Mouse (Mus musculus): ENCODE results near the gene Adora3. TPM values are rescaled to one million over a fixed set of nuclear protein-coding genes. Genes with fewer than 3 reads are reported as not detected.

The Adora3 gene
- polyA plus RNA-seq, 1 experiment: 0.45 TPM

DNA sequence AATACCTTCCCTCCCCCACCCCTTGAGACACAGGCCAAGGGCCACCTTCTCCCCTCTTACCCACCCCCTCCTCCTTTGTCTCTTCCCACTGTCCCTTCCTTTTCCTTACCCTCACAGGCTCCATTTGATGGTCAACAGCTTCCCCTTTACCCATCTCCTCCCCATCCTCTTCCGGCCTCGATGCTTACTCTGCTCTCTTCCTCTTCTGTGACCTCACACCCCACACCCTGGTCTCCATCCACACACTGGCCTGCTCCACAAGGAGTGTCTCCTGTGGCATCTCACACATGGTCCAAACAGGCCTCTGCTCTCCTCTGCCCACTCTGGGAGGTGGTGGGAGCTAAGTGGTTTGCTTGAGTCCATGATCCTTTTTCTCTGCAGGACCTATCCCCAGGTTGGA lies 7.3 kb downstream of the Adora3 start:
- H3K9me3 ChIP-seq (replicated peaks; ENCODE audit: control insufficient read depth, insufficient read depth, low read length, poor library complexity, severe bottlenecking): no peaks in the 10 kb centered on the region
- H3K4me1 ChIP-seq (ENCODE audit: control insufficient read depth, insufficient read depth, low read length): no peaks in the 10 kb centered on the region
- TF ChIP-seq POLR2A (IDR thresholded peaks at IDR 0.05; ENCODE audit: insufficient read depth, low read length) (no peak), EP300 (IDR thresholded peaks at IDR 0.05; ENCODE audit: insufficient read depth, low read depth, low read length) (no peak), CTCF (IDR thresholded peaks at IDR 0.05; ENCODE audit: low read depth, low read length) (no peak)
- H3K27ac ChIP-seq (ENCODE audit: insufficient read depth, low read length): no peak overlapping the region
- no peak overlapping the region for H3K4me3 ChIP-seq (ENCODE audit: low read depth, low read length)
- no peaks in the 10 kb centered on the region for H3K36me3 ChIP-seq (ENCODE audit: control insufficient read depth, insufficient read depth, low read length, poor library complexity, severe bottlenecking)
- no peaks in the 10 kb centered on the region; the same call in 1 of the 2 replicates for H3K27me3 ChIP-seq (ENCODE audit: control insufficient read depth, insufficient read depth, low read length, poor library complexity, severe bottlenecking)
- no peak overlapping the region for H3K9ac ChIP-seq (ENCODE audit: low read depth, poor library complexity, severe bottlenecking)

DNA sequence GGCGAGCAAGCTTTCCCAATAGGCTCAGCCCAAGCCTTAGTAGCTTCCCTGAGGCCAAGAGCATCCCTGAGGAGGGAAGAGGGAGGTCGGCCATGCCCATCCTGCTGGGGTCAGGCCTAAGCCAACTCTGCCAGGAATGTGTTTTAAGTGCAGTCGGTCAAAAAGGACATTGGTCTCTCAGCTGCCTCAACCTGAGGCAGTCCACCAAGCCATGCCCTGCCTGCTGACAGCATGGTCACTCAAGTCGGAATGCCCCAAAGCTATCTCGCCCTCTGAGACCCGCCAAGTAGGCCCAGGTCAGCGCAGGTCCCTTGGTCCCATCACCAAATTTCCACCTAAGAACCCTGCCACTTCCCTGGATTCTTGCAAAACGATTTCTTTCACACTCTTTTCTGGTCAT lies 8.1 kb downstream of the Adora3 start:
- no peak overlapping the region for H3K4me3 ChIP-seq (ENCODE audit: low read depth, low read length)
- H3K27ac ChIP-seq (ENCODE audit: insufficient read depth, low read length): no peak overlapping the region
- no peaks in the 10 kb centered on the region for H3K36me3 ChIP-seq (ENCODE audit: control insufficient read depth, insufficient read depth, low read length, poor library complexity, severe bottlenecking)
- no peak for TF ChIP-seq CTCF (IDR thresholded peaks at IDR 0.05; ENCODE audit: low read depth, low read length)
- no peak for TF ChIP-seq POLR2A (IDR thresholded peaks at IDR 0.05; ENCODE audit: insufficient read depth, low read length)
- TF ChIP-seq EP300 (IDR thresholded peaks at IDR 0.05; ENCODE audit: insufficient read depth, low read depth, low read length): no peak
- H3K9me3 ChIP-seq (replicated peaks; ENCODE audit: control insufficient read depth, insufficient read depth, low read length, poor library complexity, severe bottlenecking): no peaks in the 10 kb centered on the region
- no peak overlapping the region for H3K9ac ChIP-seq (ENCODE audit: low read depth, poor library complexity, severe bottlenecking)
- no peaks in the 10 kb centered on the region; the same call in 1 of the 2 replicates for H3K27me3 ChIP-seq (ENCODE audit: control insufficient read depth, insufficient read depth, low read length, poor library complexity, severe bottlenecking)
- no peaks in the 10 kb centered on the region for H3K4me1 ChIP-seq (ENCODE audit: control insufficient read depth, insufficient read depth, low read length)

DNA sequence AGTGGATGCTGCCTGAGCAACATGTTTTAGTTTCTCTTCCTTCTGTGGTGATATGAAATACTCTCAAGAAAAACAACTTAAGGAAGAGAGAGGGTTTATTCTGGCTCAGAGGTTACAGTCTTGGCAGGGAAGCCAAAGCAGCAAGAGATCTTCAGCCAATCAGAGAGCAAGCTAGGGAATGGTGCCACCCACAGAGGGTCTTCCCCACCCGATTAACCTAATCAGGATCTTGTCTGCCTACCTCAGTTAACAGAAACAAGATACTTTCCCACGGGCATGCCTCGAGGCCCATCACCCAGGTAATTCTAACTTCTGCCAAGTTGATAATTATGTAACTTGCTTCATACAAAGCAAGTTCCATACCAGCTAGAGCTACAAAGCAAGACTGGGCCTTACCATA lies 9.8 kb downstream of the Adora3 start:
- TF ChIP-seq POLR2A (IDR thresholded peaks at IDR 0.05; ENCODE audit: insufficient read depth, low read length): no peak
- no peak for TF ChIP-seq CTCF (IDR thresholded peaks at IDR 0.05; ENCODE audit: low read depth, low read length)
- no peak for TF ChIP-seq EP300 (IDR thresholded peaks at IDR 0.05; ENCODE audit: insufficient read depth, low read depth, low read length)
- Histone ChIP-seq H3K9ac (ENCODE audit: low read depth, poor library complexity, severe bottlenecking) (no peak overlapping the region), H3K36me3 (ENCODE audit: control insufficient read depth, insufficient read depth, low read length, poor library complexity, severe bottlenecking) (no peaks in the 10 kb centered on the region), H3K9me3 (replicated peaks; ENCODE audit: control insufficient read depth, insufficient read depth, low read length, poor library complexity, severe bottlenecking) (no peaks in the 10 kb centered on the region), H3K27ac (ENCODE audit: insufficient read depth, low read length) (no peak overlapping the region), H3K4me1 (ENCODE audit: control insufficient read depth, insufficient read depth, low read length) (no peaks in the 10 kb centered on the region), H3K4me3 (ENCODE audit: low read depth, low read length) (no peak overlapping the region), H3K27me3 (ENCODE audit: control insufficient read depth, insufficient read depth, low read length, poor library complexity, severe bottlenecking) (no peaks in the 10 kb centered on the region; the same call in 1 of the 2 replicates)

DNA sequence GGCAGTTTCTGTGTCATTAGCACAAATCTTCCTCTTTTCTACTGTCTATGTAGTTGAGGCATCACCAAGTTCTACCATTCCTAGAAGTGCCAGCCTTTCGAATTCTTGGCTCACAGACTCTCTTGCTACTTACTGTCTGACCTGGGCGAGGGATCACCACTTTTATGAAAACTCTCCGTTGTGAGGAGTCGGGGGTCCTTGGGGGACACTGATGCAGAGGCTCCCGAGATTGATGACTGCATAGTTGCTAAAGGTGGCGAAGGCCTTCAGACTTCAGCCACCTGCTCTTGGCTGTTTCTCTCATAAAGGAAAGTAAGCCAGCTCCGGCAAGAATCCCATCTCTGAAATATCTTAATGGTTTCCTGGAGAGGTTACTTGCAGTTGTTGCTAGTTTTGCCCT lies 11.4 kb downstream of the Adora3 start:
- no peak overlapping the region for H3K9ac ChIP-seq (ENCODE audit: low read depth, poor library complexity, severe bottlenecking)
- no peak overlapping the region for H3K27ac ChIP-seq (ENCODE audit: insufficient read depth, low read length)
- H3K4me1 ChIP-seq (ENCODE audit: control insufficient read depth, insufficient read depth, low read length): no peaks in the 10 kb centered on the region
- TF ChIP-seq POLR2A (IDR thresholded peaks at IDR 0.05; ENCODE audit: insufficient read depth, low read length): no peak
- TF ChIP-seq EP300 (IDR thresholded peaks at IDR 0.05; ENCODE audit: insufficient read depth, low read depth, low read length): no peak
- TF ChIP-seq CTCF (IDR thresholded peaks at IDR 0.05; ENCODE audit: low read depth, low read length): no peak
- H3K9me3 ChIP-seq (replicated peaks; ENCODE audit: control insufficient read depth, insufficient read depth, low read length, poor library complexity, severe bottlenecking): no peaks in the 10 kb centered on the region
- H3K27me3 ChIP-seq (ENCODE audit: control insufficient read depth, insufficient read depth, low read length, poor library complexity, severe bottlenecking): no peaks in the 10 kb centered on the region; the same call in 1 of the 2 replicates
- no peaks in the 10 kb centered on the region for H3K36me3 ChIP-seq (ENCODE audit: control insufficient read depth, insufficient read depth, low read length, poor library complexity, severe bottlenecking)
- H3K4me3 ChIP-seq (ENCODE audit: low read depth, low read length): no peak overlapping the region

DNA sequence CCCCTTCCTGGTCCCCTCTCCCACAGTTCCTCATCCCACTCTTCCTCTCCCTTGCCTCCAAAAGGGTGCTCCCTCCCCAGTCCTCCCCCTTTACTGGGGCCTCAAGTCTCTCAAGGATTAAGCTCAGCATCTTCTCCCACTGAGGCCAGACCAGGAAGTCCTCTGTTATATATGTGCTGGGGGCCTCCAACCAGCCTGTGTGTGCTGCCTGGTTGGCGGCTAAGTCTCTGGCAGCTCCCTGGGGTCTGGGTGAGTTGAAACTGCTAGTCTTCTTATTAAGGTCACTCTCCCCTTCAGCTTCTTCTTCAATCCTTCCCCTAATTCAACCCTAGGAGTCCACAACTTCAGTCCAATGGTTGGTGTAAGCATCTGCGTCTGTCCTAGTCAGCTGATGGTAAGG lies 12.5 kb downstream of the Adora3 start:
- Histone ChIP-seq H3K36me3 (ENCODE audit: control insufficient read depth, insufficient read depth, low read length, poor library complexity, severe bottlenecking) (no peaks in the 10 kb centered on the region), H3K9me3 (replicated peaks; ENCODE audit: control insufficient read depth, insufficient read depth, low read length, poor library complexity, severe bottlenecking) (no peaks in the 10 kb centered on the region), H3K27ac (ENCODE audit: insufficient read depth, low read length) (no peak overlapping the region), H3K9ac (ENCODE audit: low read depth, poor library complexity, severe bottlenecking) (no peak overlapping the region), H3K27me3 (ENCODE audit: control insufficient read depth, insufficient read depth, low read length, poor library complexity, severe bottlenecking) (no peaks in the 10 kb centered on the region), H3K4me3 (ENCODE audit: low read depth, low read length) (no peak overlapping the region), H3K4me1 (ENCODE audit: control insufficient read depth, insufficient read depth, low read length) (no peaks in the 10 kb centered on the region)
- TF ChIP-seq EP300 (IDR thresholded peaks at IDR 0.05; ENCODE audit: insufficient read depth, low read depth, low read length) (no peak), CTCF (IDR thresholded peaks at IDR 0.05; ENCODE audit: low read depth, low read length) (no peak), POLR2A (IDR thresholded peaks at IDR 0.05; ENCODE audit: insufficient read depth, low read length) (no peak)

DNA sequence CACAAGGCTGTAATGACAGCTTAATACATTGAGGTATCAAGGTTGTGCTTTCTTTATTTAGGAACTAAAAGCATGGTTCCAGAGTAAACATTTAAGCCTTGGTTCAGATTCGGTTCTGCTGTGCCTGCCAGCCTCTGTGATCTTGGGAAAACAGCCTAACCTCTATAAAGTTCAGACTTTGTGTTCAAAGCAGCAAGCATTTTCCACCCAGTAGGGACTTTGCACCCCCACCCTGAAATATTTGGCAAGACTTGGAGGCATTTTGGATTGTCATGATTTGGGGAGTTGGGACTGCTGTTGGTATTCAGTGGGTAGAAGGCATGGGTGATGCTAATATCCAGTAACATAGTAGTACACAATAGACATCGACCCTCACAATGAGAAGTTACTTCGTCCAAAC lies 18.3 kb downstream of the Adora3 start:
- Histone ChIP-seq H3K9me3 (replicated peaks; ENCODE audit: control insufficient read depth, insufficient read depth, low read length, poor library complexity, severe bottlenecking) (no peaks in the 10 kb centered on the region), H3K4me1 (ENCODE audit: control insufficient read depth, insufficient read depth, low read length) (peaks cover 2% of the 10 kb centered on the region), H3K4me3 (ENCODE audit: low read depth, low read length) (no peak overlapping the region), H3K9ac (ENCODE audit: low read depth, poor library complexity, severe bottlenecking) (no peak overlapping the region), H3K27me3 (ENCODE audit: control insufficient read depth, insufficient read depth, low read length, poor library complexity, severe bottlenecking) (no peaks in the 10 kb centered on the region), H3K27ac (ENCODE audit: insufficient read depth, low read length) (no peak overlapping the region), H3K36me3 (ENCODE audit: control insufficient read depth, insufficient read depth, low read length, poor library complexity, severe bottlenecking) (no peaks in the 10 kb centered on the region)
- no peak for TF ChIP-seq EP300 (IDR thresholded peaks at IDR 0.05; ENCODE audit: insufficient read depth, low read depth, low read length)
- no peak for TF ChIP-seq POLR2A (IDR thresholded peaks at IDR 0.05; ENCODE audit: insufficient read depth, low read length)
- TF ChIP-seq CTCF (IDR thresholded peaks at IDR 0.05; ENCODE audit: low read depth, low read length): no peak

All from ES-Bruce4 (cell line).